Mouse (Mus musculus): ENCODE results near the gene Fbxo34. TPM values are rescaled to one million over a fixed set of nuclear protein-coding genes. Genes with fewer than 3 reads are reported as not detected.
"Not testable (repeated sequence)": the region's sequence is repeated elsewhere in the genome, so short reads cannot be mapped to it uniquely, and the experiment has no call there.

Fbxo34 gene
- total and polyA plus RNA-seq, 2 experiments from 2014 or later, result 20.0 to 33.8 TPM

DNA sequence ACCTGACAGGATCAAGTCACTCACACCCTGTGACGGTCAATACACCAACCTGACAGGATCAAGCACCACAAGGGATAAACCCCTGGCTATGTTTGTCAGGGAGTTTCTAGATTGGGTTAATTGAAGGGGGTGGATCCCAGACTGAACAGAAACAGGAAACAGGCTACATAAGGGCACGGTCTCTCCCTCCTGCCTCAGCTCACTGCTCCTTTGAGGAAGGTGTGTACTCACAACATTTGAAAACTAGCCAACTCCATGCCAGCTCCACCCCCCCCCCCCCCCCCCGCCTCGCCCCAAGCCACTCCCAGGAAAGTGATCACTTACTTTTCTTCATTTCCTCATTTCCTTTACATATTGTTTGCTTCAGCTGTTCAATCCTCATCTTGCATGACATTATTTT, 104.0 kb downstream of the Fbxo34 start:
- Histone ChIP-seq H3K36me3 (ENCODE audit: insufficient read depth) (peaks cover 58% of the 10 kb centered on the region), H3K4me3 (ENCODE audit: low read depth, low read length) (no peak overlapping the region), H3K4me2 (ENCODE audit: low read depth) (no peak overlapping the region), H3K9me3 (ENCODE audit: low read length) (no peaks in the 10 kb centered on the region), H3K9ac (no peak overlapping the region), H3K4me1 (ENCODE audit: insufficient read depth) (no peaks in the 10 kb centered on the region), H3K27ac (ENCODE audit: low read depth, low read length) (no peak overlapping the region), H3K27me3 (ENCODE audit: insufficient read depth, low read length) (no peaks in the 10 kb centered on the region)
- DNase-seq (no peak), ATAC-seq (no peak)
- TF ChIP-seq CTCF (IDR thresholded peaks at IDR 0.05; ENCODE audit: low read depth), result no peak
- WGBS, result 92% methylated on average over 3 of the region's 4 CpGs

DNA sequence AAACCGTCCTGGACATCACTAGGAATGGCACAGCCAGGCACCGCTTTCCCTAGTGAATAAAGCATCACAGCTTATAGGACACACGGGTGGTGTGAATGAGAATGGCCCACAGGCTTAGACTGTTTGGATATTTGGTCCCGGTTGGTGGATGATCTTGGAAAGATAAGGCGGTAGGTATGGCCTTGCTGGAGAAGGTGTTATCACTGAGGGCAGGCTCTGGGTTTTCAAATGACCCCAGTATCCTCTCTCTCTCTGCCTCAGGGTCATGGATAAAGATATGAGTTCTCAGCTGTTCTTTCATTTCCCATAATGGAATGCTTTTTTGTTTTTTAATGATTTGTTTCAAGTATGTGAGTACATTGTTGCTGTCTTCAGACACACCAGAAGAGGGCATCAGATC, 105.0 kb downstream of the Fbxo34 start:
- no peaks in the 10 kb centered on the region for H3K27me3 ChIP-seq (ENCODE audit: insufficient read depth, low read length)

DNA sequence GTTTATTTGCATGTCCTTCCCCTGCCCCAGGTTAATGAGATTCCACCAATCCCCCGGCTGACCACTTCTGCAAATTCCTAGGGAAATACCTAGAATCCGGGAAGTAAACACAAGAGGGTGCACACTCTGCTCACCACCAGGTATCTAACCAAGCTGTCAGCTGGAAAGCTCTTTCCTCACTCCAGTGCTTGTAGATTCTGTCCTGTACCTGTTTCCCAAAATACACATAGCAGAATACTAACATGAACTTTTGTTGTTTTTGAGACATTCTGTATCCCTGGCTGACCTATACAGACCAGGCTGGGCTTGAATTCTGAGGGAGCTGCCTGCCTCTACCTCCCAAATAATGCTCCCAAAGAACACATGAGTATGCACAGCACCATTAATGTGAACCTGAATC, 110.5 kb downstream of the Fbxo34 start:
- WGBS, result 91% methylated on average over 2 of the region's 2 CpGs
- ATAC-seq, result no peak
- no peak for TF ChIP-seq CTCF (IDR thresholded peaks at IDR 0.05; ENCODE audit: low read depth)

More for the DNA sequence above, 105.0 kb downstream of the Fbxo34 start:
- peaks cover 52% of the 10 kb centered on the region for H3K36me3 ChIP-seq (ENCODE audit: insufficient read depth)
- H3K4me3 ChIP-seq (ENCODE audit: low read depth, low read length), result no peak overlapping the region
- no peak overlapping the region for H3K4me2 ChIP-seq (ENCODE audit: low read depth)
- no peaks in the 10 kb centered on the region for H3K4me1 ChIP-seq (ENCODE audit: insufficient read depth)
- ATAC-seq (no peak), DNase-seq (no peak)
- 95% methylated on average over 5 of the region's 5 CpGs for WGBS
- H3K27ac ChIP-seq (ENCODE audit: low read depth, low read length), result no peak overlapping the region
- H3K9me3 ChIP-seq (ENCODE audit: low read length), result no peaks in the 10 kb centered on the region
- H3K9ac ChIP-seq, result no peak overlapping the region
- no peak for TF ChIP-seq CTCF (IDR thresholded peaks at IDR 0.05; ENCODE audit: low read depth)

DNA sequence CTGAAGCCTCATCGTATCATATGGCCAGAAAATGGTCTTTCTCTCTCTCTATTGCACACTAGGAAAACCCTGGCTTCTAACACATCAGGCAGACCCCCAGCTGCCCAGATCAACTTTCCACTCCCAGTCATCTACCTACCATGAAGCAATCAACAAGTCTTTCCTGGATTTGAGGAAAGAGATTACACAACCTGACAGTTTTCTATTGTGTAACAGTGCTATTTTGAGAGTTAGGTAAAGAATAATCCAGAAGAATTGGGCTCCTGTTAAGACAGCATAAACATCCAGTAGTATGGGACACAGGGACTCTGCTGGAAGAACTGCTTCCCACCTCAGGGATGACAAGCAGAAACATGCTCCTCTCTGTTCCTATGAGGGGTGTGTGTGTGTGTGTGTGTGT, 112.3 kb downstream of the Fbxo34 start:
- Histone ChIP-seq H3K9me3 (ENCODE audit: low read length) (no peaks in the 10 kb centered on the region), H3K36me3 (ENCODE audit: insufficient read depth) (peaks cover 11% of the 10 kb centered on the region), H3K27me3 (ENCODE audit: insufficient read depth, low read length) (no peaks in the 10 kb centered on the region), H3K4me2 (ENCODE audit: low read depth) (no peak overlapping the region), H3K9ac (no peak overlapping the region), H3K4me3 (ENCODE audit: low read depth, low read length) (no peak overlapping the region), H3K4me1 (ENCODE audit: insufficient read depth) (peaks cover 6% of the 10 kb centered on the region; the same call in 1 of the 2 replicates), H3K27ac (ENCODE audit: low read depth, low read length) (no peak overlapping the region)
- ATAC-seq, result no peak
- no peak for TF ChIP-seq CTCF (IDR thresholded peaks at IDR 0.05; ENCODE audit: low read depth)
- no peak for DNase-seq
- WGBS, result 89% methylated on average over 1 of the region's 1 CpGs

More for the DNA sequence above, 110.5 kb downstream of the Fbxo34 start:
- Histone ChIP-seq H3K27me3 (ENCODE audit: insufficient read depth, low read length) (no peaks in the 10 kb centered on the region), H3K9ac (no peak overlapping the region), H3K4me1 (ENCODE audit: insufficient read depth) (no peaks in the 10 kb centered on the region), H3K27ac (ENCODE audit: low read depth, low read length) (no peak overlapping the region), H3K4me3 (ENCODE audit: low read depth, low read length) (no peak overlapping the region), H3K36me3 (ENCODE audit: insufficient read depth) (peaks cover 21% of the 10 kb centered on the region), H3K9me3 (ENCODE audit: low read length) (no peaks in the 10 kb centered on the region), H3K4me2 (ENCODE audit: low read depth) (no peak overlapping the region)
- DNase-seq, result no peak

DNA sequence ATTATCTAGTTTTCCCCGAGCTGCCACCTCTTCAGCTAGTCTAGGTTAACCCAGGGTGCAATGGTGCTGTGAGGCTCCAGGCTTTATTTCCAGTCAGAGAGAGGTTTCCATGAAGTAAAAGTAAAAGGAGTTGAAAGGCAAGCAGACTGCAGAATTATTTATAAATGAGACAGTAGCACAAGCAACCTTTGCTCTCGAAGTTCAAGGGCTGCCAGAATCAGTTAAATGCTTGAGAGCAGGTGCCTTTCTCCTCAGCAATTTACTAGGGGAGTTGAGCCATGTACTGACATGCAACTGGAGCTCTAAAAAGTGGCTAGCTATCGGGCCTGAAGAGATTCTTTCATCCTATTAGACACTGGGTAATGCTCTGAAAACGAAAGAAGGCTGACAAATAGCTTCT, 112.9 kb downstream of the Fbxo34 start:
- H3K9ac ChIP-seq, result no peak overlapping the region
- H3K4me2 ChIP-seq (ENCODE audit: low read depth), result no peak overlapping the region
- TF ChIP-seq CTCF (IDR thresholded peaks at IDR 0.05; ENCODE audit: low read depth), result no peak
- H3K27me3 ChIP-seq (ENCODE audit: insufficient read depth, low read length), result no peaks in the 10 kb centered on the region
- no peak overlapping the region for H3K27ac ChIP-seq (ENCODE audit: low read depth, low read length)
- peaks cover 8% of the 10 kb centered on the region; the same call in 1 of the 2 replicates for H3K4me1 ChIP-seq (ENCODE audit: insufficient read depth)
- WGBS, result 86% methylated on average over 4 of the region's 4 CpGs
- no peak for DNase-seq
- no peak for ATAC-seq
- H3K36me3 ChIP-seq (ENCODE audit: insufficient read depth), result peaks cover 10% of the 10 kb centered on the region; the same call in 1 of the 2 replicates
- no peak overlapping the region for H3K4me3 ChIP-seq (ENCODE audit: low read depth, low read length)
- no peaks in the 10 kb centered on the region for H3K9me3 ChIP-seq (ENCODE audit: low read length)

DNA sequence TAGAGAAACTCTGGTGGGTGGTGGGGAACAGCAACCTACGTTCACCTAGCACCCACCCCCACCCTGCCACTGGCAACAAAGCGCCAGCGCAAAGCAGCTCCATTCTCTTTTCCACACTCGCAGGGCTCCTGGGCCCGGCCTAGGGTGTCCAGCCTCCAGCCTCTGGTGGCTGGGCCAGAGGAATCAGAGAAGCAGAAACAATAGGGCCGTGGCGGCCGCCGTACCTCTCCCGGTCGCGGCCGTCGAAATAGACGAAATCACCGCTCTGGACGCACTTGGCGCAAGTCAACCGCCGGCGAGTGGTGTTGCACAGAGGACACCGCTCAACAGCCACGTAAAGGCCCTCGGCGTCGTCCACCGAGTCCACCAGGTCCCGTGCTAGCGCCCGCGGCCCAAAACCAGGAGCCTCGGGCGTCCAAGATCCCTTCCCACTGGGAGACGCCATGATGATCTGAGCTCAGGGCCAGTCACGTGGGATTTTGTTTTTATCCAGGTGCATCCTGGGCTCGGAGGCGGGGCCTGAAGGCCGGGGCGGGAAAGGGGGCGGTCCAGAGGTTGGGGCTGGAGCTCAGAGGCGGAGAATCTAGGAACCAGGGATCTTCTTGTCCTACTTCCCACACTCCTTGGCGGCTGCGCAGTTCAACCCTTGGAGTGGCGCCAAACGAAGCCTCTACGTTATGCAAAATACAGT, 117.9 kb downstream of the Fbxo34 start:
- no peaks in the 10 kb centered on the region for H3K36me3 ChIP-seq (ENCODE audit: insufficient read depth)
- peak overlapping the region; percentile 67 for H3K27ac ChIP-seq (ENCODE audit: low read depth, low read length)
- 0% methylated on average over 46 of the region's 46 CpGs for WGBS
- peaks cover 8% of the 10 kb centered on the region; the same call in 1 of the 2 replicates for H3K4me1 ChIP-seq (ENCODE audit: insufficient read depth)
- peak overlapping the region; percentile 72 for H3K9ac ChIP-seq
- TF ChIP-seq CTCF (IDR thresholded peaks at IDR 0.05; ENCODE audit: low read depth), result no peak
- no peaks in the 10 kb centered on the region for H3K27me3 ChIP-seq (ENCODE audit: insufficient read depth, low read length)
- DNase-seq (peak; percentile 97), ATAC-seq (peak; percentile 99)
- peak overlapping the region; percentile 82 for H3K4me2 ChIP-seq (ENCODE audit: low read depth)
- no peaks in the 10 kb centered on the region for H3K9me3 ChIP-seq (ENCODE audit: low read length)
- peak overlapping the region; percentile 89 for H3K4me3 ChIP-seq (ENCODE audit: low read depth, low read length)

DNA sequence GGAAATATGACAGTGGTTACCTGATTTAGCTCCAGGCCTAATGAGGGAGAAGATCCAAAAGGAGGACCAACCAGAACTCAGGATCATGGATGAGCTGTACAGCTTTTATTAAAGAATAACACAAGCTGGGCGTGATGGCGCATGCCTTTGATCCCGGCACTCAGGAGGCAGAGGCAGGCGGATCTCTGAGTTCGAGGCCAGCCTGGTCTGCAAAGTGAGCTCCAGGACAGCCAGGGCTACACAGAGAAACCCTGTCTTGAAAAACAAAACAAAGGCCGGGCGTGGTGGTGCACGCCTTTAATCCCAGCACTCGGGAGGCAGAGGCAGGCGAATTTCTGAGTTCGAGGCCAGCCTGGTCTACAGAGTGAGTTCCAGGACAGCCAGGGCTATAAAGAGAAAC, 120.3 kb downstream of the Fbxo34 start, which contains the start of gene Atg14:
TSS of gene Atg14 (minus strand) at position 101 of the 400 bp plus-strand sequence.
- not testable (repeated sequence) for ATAC-seq; H3K4me2 ChIP-seq (ENCODE audit: low read depth); H3K4me3 ChIP-seq (ENCODE audit: low read depth, low read length); H3K9ac ChIP-seq; H3K9me3 ChIP-seq (ENCODE audit: low read length); H3K27me3 ChIP-seq (ENCODE audit: insufficient read depth, low read length); H3K27ac ChIP-seq (ENCODE audit: low read depth, low read length); H3K4me1 ChIP-seq (ENCODE audit: insufficient read depth); H3K36me3 ChIP-seq (ENCODE audit: insufficient read depth); DNase-seq
- WGBS, result 96% methylated on average over 11 of the region's 11 CpGs

Data from forebrain, postnatal 0 days (tissue).